ENCODE assay signal across 8 mouse cellular contexts in genomic region chr17:27056812-27057516, GRCm38 (mm10). TPM values are rescaled to one million over a fixed set of nuclear protein-coding genes. Genes with fewer than 3 reads are reported as not detected.
DNase-seq lines count a peak whose midpoint lies in the region; ATAC-seq and TF ChIP-seq lines count a peak whose summit lies in the region.

Itpr3 (plus strand) TSS chr17:27057304.

- H3K27me3 ChIP-seq in embryonic facial prominence, embryonic 10.5 days (replicated peaks; ENCODE audit: low read depth, poor library complexity, severe bottlenecking) = peaks cover 51% of the 10 kb centered on the region
- peaks cover 28% of the 10 kb centered on the region for H3K27me3 ChIP-seq in heart, embryonic 13.5 days (replicated peaks)
- no peaks in the 10 kb centered on the region for H3K27me3 ChIP-seq in kidney, postnatal 0 days (ENCODE audit: insufficient read depth, low read length)

- no peak for TF ChIP-seq CTCF in kidney, postnatal 0 days (IDR thresholded peaks at IDR 0.05; ENCODE audit: low read depth)

- H3K36me3 ChIP-seq in embryonic facial prominence, embryonic 10.5 days (replicated peaks) = no peaks in the 10 kb centered on the region
- H3K36me3 ChIP-seq in heart, embryonic 13.5 days = no peaks in the 10 kb centered on the region
- no peaks in the 10 kb centered on the region for H3K36me3 ChIP-seq in kidney, postnatal 0 days (ENCODE audit: insufficient read depth, low read length)
- H3K36me3 ChIP-seq in macrophage (ENCODE audit: inconsistent target) = no peaks in the 10 kb centered on the region

- peaks cover 47% of the 10 kb centered on the region for H3K4me1 ChIP-seq in embryonic facial prominence, embryonic 10.5 days
- peaks cover 29% of the 10 kb centered on the region for H3K4me1 ChIP-seq in heart, embryonic 13.5 days
- H3K4me1 ChIP-seq in kidney, postnatal 0 days (replicated peaks; ENCODE audit: insufficient read depth, low read length) = peaks cover 34% of the 10 kb centered on the region

- under 1% methylated on average over 66 of the region's 66 CpGs for WGBS in embryonic facial prominence, embryonic 10.5 days
- under 1% methylated on average over 64 of the region's 66 CpGs for WGBS in heart, embryonic 13.5 days
- 2% methylated on average over 65 of the region's 66 CpGs for WGBS in kidney, postnatal 0 days
- 1% methylated on average over 66 of the region's 66 CpGs for WGBS in macrophage (ENCODE audit: missing documents)

- H3K4me2 ChIP-seq in heart, embryonic 13.5 days = peak within 1 kb of the TSS; percentile 91
- peak within 1 kb of the TSS; percentile 92 for H3K4me2 ChIP-seq in kidney, postnatal 0 days (ENCODE audit: low read length)

- H3K9ac ChIP-seq in heart, embryonic 13.5 days = peak within 1 kb of the TSS; percentile 76
- H3K9ac ChIP-seq in kidney, postnatal 0 days (ENCODE audit: low read depth, low read length) = peak within 1 kb of the TSS; percentile 75

- peaks cover 37% of the 10 kb centered on the region for H3K79me2 ChIP-seq in macrophage (ENCODE audit: inconsistent target)

- no peaks in the 10 kb centered on the region for H3K9me3 ChIP-seq in embryonic facial prominence, embryonic 10.5 days
- H3K9me3 ChIP-seq in heart, embryonic 13.5 days = no peaks in the 10 kb centered on the region
- no peaks in the 10 kb centered on the region for H3K9me3 ChIP-seq in kidney, postnatal 0 days (replicated peaks; ENCODE audit: low read length)

- peak within 1 kb of the TSS; percentile 68 for H3K4me3 ChIP-seq in embryonic facial prominence, embryonic 10.5 days
- peak within 1 kb of the TSS; percentile 67 for H3K4me3 ChIP-seq in heart, embryonic 13.5 days
- H3K4me3 ChIP-seq in kidney, postnatal 0 days (replicated peaks; ENCODE audit: low read depth, low read length) = peak within 1 kb of the TSS; percentile 64
- H3K4me3 ChIP-seq in macrophage (ENCODE audit: inconsistent target) = peak within 1 kb of the TSS; percentile 46

- peak within 1 kb of the TSS; percentile 85 for H3K27ac ChIP-seq in embryonic facial prominence, embryonic 10.5 days (replicated peaks)
- H3K27ac ChIP-seq in heart, embryonic 13.5 days (replicated peaks) = peak within 1 kb of the TSS; percentile 88
- peak within 1 kb of the TSS; percentile 93 for H3K27ac ChIP-seq in kidney, postnatal 0 days
- H3K27ac ChIP-seq in macrophage = peak within 1 kb of the TSS; percentile 85

- peak; percentile 76 for DNase-seq in 3T3-L1 (ENCODE audit: low read depth, low spot score)
- DNase-seq in adipocyte (ENCODE audit: low spot score) = peak; percentile 43
- peak; percentile 81 for DNase-seq in embryonic facial prominence, embryonic 10.5 days (ENCODE audit: low spot score)
- DNase-seq in kidney, postnatal 0 days (ENCODE audit: low spot score) = peak; percentile 69
- peak; percentile 59 for DNase-seq in spleen, adult 12 weeks (ENCODE audit: low spot score)
- no peak for DNase-seq in layer of hippocampus, postnatal 25 days (ENCODE audit: extremely low spot score in 1 of 2, low spot score in 1 of 2)

- ATAC-seq in heart, embryonic 13.5 days (ENCODE audit: extremely low read depth, insufficient number of reproducible peaks, low FRiP score, low TSS enrichment) = peak; percentile 70
- ATAC-seq in kidney, postnatal 0 days (replicated peaks; ENCODE audit: low FRiP score, low read depth) = peak; percentile 58

RNA-seq across cellular contexts. Expression of gene Itpr3, which starts in this region (rescaled TPM):
- polyA plus RNA-seq in embryonic facial prominence, embryonic 10.5 days (2016; fragmentation: Nextera tagmentation; extraction: Ambion mirVana) = 2.3 and 4.0 TPM in 2 replicates
- 1.2 and 1.5 TPM in 2 replicates for polyA plus RNA-seq in heart, embryonic 13.5 days (2015; fragmentation: Nextera tagmentation; extraction: Ambion mirVana)
- polyA plus RNA-seq in kidney, postnatal 0 days (2015; fragmentation: Nextera tagmentation; extraction: Ambion mirVana) = 4.1 and 4.2 TPM in 2 replicates
- 10 to 100 TPM in 19 of 26 experiments, 1 to 10 TPM in 7; 3.2 to 21.0 (median 13.3) TPM for total RNA-seq in macrophage (2018; cell fraction: chromatin; rRNA removed)
- total RNA-seq in macrophage (2018; cell fraction: cytosol; rRNA removed) = 1 to 10 TPM; 2.2 to 5.5 (median 3.8) TPM
- 10 to 100 TPM in 4 of 26 experiments, 1 to 10 TPM in 22; 2.8 to 28.3 (median 7.5) TPM for total RNA-seq in macrophage (2018; cell fraction: nucleus; rRNA removed)
- 2.1 to 11.2 TPM (median 2.1 TPM) in 3 replicates for polyA plus RNA-seq in macrophage (2018)
- 1 to 10 TPM; 1.5 to 2.1 TPM for total RNA-seq in layer of hippocampus, postnatal 25 days (2021)

Comparison
In these comparisons a context has a peak if more than half of its experiments do, and no peak if none do; other contexts are left out.
1. DNase-seq: peak in 3T3-L1 (single experiment), adipocyte (single experiment), embryonic facial prominence, embryonic 10.5 days (single experiment), kidney, postnatal 0 days (single experiment) and spleen, adult 12 weeks (single experiment); none in layer of hippocampus, postnatal 25 days (0 of 2).
2. Peak in every context shown above with its lines, with median percentiles within 50 percentile points of each other: H3K27ac ChIP-seq and H3K4me3 ChIP-seq.